Mouse (Mus musculus) liver, postnatal 0 days (tissue): ENCODE data around the gene Serpina1c.
"Not testable (repeated sequence)": the region's sequence is repeated elsewhere in the genome, so short reads cannot be mapped to it uniquely, and the experiment has no call there.

Experiments used
- CTCF ChIP-seq: sonication (generic); IDR thresholded peaks from 2 replicates; pipeline ENCODE4 v1.5.1; 2016; ENCODE audit warnings: antibody characterized with exemption, low read depth
- EP300 ChIP-seq: IDR thresholded peaks from 2 replicates; pipeline ENCODE4 v1.6.1; 2016; ENCODE audit warnings: antibody characterized with exemption, low read depth, mild to moderate bottlenecking

DNA sequence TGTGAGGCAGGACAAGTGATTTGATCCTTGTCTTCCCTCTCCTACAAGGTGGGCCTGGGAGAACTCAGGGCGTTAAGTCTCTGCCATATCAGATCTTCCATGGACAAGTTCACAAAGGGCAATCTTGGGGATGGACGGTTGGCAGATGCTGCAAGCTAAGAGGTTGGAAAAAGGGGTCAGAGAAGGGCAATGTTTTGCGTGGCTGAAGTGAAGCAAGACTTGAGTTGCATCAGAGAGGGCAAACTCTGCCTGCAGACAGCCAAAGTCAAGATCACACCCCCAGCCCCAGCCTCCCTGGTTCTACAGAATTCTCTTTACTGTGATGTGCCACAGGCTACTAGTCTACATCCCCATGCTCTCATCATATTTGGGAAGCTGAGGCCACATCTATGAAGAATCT lies 45.1 kb downstream of the Serpina1c start:
- TF ChIP-seq EP300 = peak; percentile 43; the same call in 1 of the 2 replicates
- TF ChIP-seq CTCF = not testable (repeated sequence)
